Mouse (Mus musculus) CD4-positive naive resting alpha-beta T cell, adult 57 days (primary cell): ENCODE results near the gene Actg1. TPM values are rescaled to one million over a fixed set of nuclear protein-coding genes. Genes with fewer than 3 reads are reported as not detected.

Experiments used
- total RNA-seq: library from RNA; stranded (reverse); gene quantifications from one replicate; pipeline ENCODE4 v1.2.4, GENCODE M21; 2023

The Actg1 gene
- 1,308 TPM for total RNA-seq

DNA sequence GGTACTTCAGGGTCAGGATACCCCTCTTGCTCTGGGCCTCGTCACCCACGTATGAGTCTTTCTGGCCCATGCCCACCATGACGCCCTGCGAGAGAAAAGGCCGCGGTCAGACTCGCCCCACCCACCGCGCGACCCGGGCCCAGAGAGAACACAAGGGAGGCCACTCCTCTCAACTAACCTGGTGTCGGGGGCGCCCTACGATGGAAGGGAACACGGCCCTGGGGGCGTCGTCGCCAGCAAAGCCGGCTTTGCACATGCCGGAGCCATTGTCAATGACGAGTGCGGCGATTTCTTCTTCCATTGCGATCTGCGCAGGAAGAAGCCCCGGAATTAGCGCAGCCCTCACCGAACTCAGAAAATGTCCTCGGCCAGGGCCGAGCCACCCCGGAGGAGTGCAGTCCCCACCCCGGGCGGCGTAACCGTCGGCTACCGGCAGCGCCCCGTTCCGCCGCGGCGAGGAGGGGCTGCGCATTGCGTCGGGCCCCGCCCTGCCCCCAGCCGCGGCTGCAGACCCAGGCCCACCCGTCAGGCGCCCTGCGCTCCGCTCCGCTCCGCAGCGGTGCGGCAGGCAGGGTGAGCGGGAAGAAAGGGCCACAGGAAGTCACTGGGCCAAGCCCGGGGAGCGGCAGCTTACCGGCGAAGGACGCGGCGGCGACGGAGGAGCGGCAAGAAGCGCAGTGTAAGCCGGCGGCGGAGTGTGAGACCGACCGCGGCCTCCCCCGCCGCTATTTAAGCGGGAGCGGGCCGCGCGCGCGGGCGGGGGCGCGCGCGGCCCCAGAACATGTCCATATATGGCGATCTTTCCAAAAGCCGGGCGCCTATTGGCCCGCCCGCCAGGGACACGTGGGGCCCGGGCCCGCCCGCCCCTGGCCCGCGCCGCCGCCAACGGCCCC, at the start of gene Actg1:
Actg1 (minus strand) TSS at position 752 of the 893 bp plus-strand sequence.

DNA sequence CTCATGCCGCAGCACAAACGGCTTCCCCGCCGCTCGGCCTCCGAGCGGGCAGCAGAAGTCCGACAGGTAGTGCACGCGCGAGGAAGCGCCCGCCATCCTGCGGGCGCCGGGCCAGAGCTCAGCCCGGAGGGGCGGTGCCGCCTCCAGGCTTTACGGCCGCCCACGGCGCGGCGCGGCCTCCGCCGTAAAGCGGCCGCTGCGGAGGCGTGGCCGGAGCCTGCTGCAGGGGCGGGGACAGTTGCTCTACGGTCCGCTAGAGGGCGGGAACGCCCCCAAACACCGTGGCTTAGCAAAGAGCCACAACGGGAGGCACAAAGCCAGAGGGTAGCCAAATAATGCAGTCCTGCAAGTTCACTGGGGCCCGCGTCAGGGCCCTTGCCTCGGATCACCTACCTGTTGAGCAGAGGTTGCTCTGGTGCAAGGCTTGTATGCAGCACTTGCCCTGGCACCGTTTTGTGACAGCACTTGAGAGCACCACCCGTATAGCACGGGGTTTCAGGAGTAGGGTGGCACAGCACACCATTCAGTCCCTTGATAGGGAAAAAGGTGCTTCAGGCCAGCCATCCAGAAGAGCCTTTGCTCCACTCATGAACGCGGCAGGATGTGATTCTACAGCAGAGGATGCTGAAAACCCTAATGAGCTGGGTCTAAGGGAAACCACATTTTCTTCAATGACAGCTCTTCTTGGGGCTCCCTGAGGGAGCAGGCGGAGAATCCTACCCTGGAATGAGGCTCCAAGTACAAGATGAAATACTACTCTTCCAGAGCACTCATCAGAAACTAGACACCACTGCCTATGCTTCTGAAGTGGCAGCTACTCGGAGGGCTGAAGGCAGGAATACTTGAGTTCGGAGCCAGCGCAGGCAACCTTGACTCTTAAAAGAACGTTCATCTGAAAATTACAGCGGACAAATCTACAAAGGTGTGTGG, 30.5 kb upstream of the Actg1 start, which contains the start of gene Faap100:
Faap100 (minus strand) TSS at position 154 of the 930 bp plus-strand sequence.

DNA sequence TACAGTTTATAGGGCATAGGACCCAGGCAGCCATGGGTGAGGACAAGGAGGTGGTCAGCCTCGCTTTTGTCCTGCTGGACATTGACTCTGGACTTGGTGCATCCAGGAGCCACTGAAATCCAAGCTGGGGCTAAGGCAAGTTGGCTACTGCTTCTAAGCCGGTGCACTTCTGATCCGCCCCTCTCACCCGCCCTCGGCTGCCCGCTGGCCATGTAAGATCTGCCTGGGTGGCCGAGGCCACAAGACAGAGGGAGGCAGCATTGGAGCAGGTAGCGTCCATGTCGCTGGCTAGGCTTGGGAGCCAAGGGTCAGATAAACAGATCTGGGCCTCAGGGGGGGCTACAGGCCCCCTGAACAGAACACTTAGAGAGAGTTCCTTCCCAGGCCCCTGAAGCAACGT, 13.0 kb upstream of the Actg1 start, which contains the start of gene Fscn2:
Fscn2 (plus strand) TSS at position 240 of the 400 bp plus-strand sequence.

Other genes with a start within 250 kb of the Actg1 start
- 21.1 TPM for gene Tepsin, start 249.8 kb downstream of the Actg1 start, total RNA-seq
- 54.0 TPM for gene Ndufaf8, start 249.6 kb downstream of the Actg1 start, total RNA-seq
- 99.9 TPM for gene Slc38a10, start 197.2 kb downstream of the Actg1 start, total RNA-seq
- 0.56 TPM for gene Bahcc1, start 115.6 kb downstream of the Actg1 start, total RNA-seq
- gene Fscn2, start 13.0 kb upstream of the Actg1 start, total RNA-seq, result not detected
- gene Faap100, start 30.2 kb upstream of the Actg1 start, total RNA-seq, result 28.0 TPM
- gene Nploc4, start 89.2 kb upstream of the Actg1 start, total RNA-seq, result 55.1 TPM
- gene Tspan10, start 94.1 kb upstream of the Actg1 start, total RNA-seq, result 46.6 TPM
- 0.80 TPM for gene Pde6g, start 105.0 kb upstream of the Actg1 start, total RNA-seq
- 7.1 TPM for gene Oxld1, start 109.5 kb upstream of the Actg1 start, total RNA-seq
- 32.2 TPM for gene Ccdc137, start 109.6 kb upstream of the Actg1 start, total RNA-seq
- gene Arl16, start 119.1 kb upstream of the Actg1 start, total RNA-seq, result 13.4 TPM
- gene Mrpl12, start 136.1 kb upstream of the Actg1 start, total RNA-seq, result 28.5 TPM
- 9.7 TPM for gene Slc25a10, start 143.3 kb upstream of the Actg1 start, total RNA-seq
- gene Gcgr, start 182.2 kb upstream of the Actg1 start, total RNA-seq, result not detected
- gene Mcrip1, start 201.2 kb upstream of the Actg1 start, total RNA-seq, result 36.1 TPM
- gene Ppp1r27, start 202.6 kb upstream of the Actg1 start, total RNA-seq, result not detected
- 123 TPM for gene P4hb, start 224.7 kb upstream of the Actg1 start, total RNA-seq
- gene Arhgdia, start 233.1 kb upstream of the Actg1 start, total RNA-seq, result 404 TPM
- 109 TPM for gene Alyref, start 249.8 kb upstream of the Actg1 start, total RNA-seq
- gene Anapc11, start 249.9 kb upstream of the Actg1 start, total RNA-seq, result 71.8 TPM